Mouse (Mus musculus) erythroblast, embryonic 14.5 days (primary cell): ENCODE measurements at regions not wholly inside any gene's neighbourhood (a gene's known extent, or its start where the extent isn't known, plus 50 kb on each side); places are given as distances from the start of the nearest gene placed in this dataset.

Experiments
- H3K27me3 ChIP-seq: 2 replicates; pipeline ENCODE4 v1.6.1; 2012; ENCODE audit warnings: inconsistent platforms; ENCODE audit not compliant: control insufficient read depth
- H3K36me3 ChIP-seq: 2 replicates; pipeline ENCODE4 v1.6.1; 2012; ENCODE audit warnings: mild to moderate bottlenecking, inconsistent platforms; ENCODE audit not compliant: control insufficient read depth
- H3K4me1 ChIP-seq: 2 replicates; pipeline ENCODE4 v1.6.1; 2012; ENCODE audit warnings: inconsistent platforms; ENCODE audit not compliant: control insufficient read depth
- H3K4me3 ChIP-seq: replicated peaks from 2 replicates; pipeline ENCODE3; 2012; ENCODE audit warnings: moderate library complexity, mild to moderate bottlenecking, inconsistent platforms
- H3K9me3 ChIP-seq: 2 replicates; pipeline ENCODE4 v1.6.1; 2012; ENCODE audit warnings: low read length, inconsistent platforms, mixed read lengths; ENCODE audit not compliant: control insufficient read depth
- GATA1 ChIP-seq: IDR thresholded peaks from 2 replicates; pipeline ENCODE4 v1.6.1; 2012; ENCODE audit warnings: low read length, inconsistent platforms, mixed read lengths
- TAL1 ChIP-seq: IDR thresholded peaks from 3 replicates; pipeline ENCODE4 v1.6.1; 2012; ENCODE audit warnings: low read length, inconsistent platforms, mixed read lengths

GRCm38 (mm10) chr3:41284897-41285296, 202.1 kb upstream of the Pgrmc2 start:
- no peak for TF ChIP-seq GATA1
- TF ChIP-seq TAL1, result no peak
- Histone ChIP-seq H3K4me3 (no peak overlapping the region), H3K36me3 (no peaks in the 10 kb centered on the region), H3K9me3 (no peaks in the 10 kb centered on the region), H3K27me3 (no peaks in the 10 kb centered on the region), H3K4me1 (no peaks in the 10 kb centered on the region)

DNA sequence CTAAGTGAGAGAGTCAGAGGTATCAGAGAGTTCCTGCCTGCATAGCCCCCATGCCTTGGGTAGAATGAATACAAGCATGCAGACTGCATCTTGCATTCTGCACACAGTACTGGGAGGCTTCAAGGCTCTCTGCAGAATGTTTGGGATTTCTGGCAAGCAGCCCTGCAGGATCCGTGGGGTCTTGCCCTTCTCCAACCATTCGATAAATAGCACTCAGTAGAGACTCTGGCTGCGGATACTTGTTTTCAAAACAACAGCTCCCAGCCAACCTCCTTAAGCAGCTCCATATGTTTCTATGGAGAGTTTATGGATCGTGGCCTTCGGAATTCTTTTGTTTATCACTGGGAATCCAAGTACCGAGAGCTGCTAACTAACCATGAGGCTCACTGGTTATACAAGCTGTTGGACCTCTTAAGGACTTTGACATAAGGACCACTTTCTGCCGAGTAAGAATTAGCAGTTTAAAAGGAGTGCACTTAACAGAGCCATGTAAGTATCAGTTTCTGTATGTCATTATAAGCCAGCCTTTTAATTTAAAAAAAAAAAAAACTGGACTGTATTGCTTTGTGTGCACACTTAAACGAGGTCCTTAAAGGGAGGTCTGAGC, 199.7 kb upstream of the Pgrmc2 start:
- Histone ChIP-seq H3K36me3 (no peaks in the 10 kb centered on the region), H3K9me3 (peaks cover 3% of the 10 kb centered on the region; the same call in 1 of the 2 replicates), H3K27me3 (no peaks in the 10 kb centered on the region), H3K4me3 (no peak overlapping the region), H3K4me1 (no peaks in the 10 kb centered on the region)
- TF ChIP-seq GATA1 (no peak), TAL1 (no peak)

DNA sequence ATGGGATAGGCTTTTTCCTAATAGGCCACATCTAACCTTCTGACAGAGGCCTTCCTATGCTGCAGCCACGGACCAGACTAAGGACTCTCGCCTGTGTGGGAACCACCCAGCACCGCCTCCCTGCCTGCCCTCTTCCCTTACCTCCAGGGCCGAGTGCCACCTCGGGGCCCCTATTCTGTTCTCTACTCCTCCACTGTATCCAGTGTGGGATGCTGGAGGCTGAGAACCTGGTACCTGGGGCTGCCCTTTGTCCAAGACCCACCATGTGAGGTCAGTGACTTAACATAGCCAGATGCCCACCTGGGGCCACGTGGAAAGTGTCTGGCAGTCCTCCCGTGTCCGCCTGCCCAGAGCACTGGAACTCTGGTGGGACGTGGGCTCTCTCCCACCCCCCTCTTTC, 193.2 kb upstream of the Pgrmc2 start:
- no peaks in the 10 kb centered on the region for H3K4me1 ChIP-seq
- no peak overlapping the region for H3K4me3 ChIP-seq
- no peaks in the 10 kb centered on the region for H3K27me3 ChIP-seq
- H3K36me3 ChIP-seq, result no peaks in the 10 kb centered on the region
- TF ChIP-seq TAL1 (no peak), GATA1 (no peak)
- H3K9me3 ChIP-seq, result peaks cover 10% of the 10 kb centered on the region

GRCm38 (mm10) chr3:41268516-41268915, 185.7 kb upstream of the Pgrmc2 start:
- Histone ChIP-seq H3K9me3 (peaks cover under 1% of the 10 kb centered on the region; the same call in 1 of the 2 replicates), H3K4me3 (no peak overlapping the region), H3K36me3 (no peaks in the 10 kb centered on the region), H3K4me1 (no peaks in the 10 kb centered on the region), H3K27me3 (no peaks in the 10 kb centered on the region)
- TF ChIP-seq TAL1 (no peak), GATA1 (no peak)

GRCm38 (mm10) chr3:41266216-41266615, 183.4 kb upstream of the Pgrmc2 start:
- no peaks in the 10 kb centered on the region for H3K9me3 ChIP-seq
- H3K4me3 ChIP-seq, result no peak overlapping the region
- H3K4me1 ChIP-seq, result no peaks in the 10 kb centered on the region
- H3K27me3 ChIP-seq, result no peaks in the 10 kb centered on the region
- no peaks in the 10 kb centered on the region for H3K36me3 ChIP-seq
- no peak for TF ChIP-seq GATA1
- TF ChIP-seq TAL1, result no peak

GRCm38 (mm10) chr3:41265399-41265798, 182.6 kb upstream of the Pgrmc2 start:
- no peaks in the 10 kb centered on the region for H3K4me1 ChIP-seq
- H3K27me3 ChIP-seq, result no peaks in the 10 kb centered on the region
- H3K4me3 ChIP-seq, result no peak overlapping the region
- no peaks in the 10 kb centered on the region for H3K36me3 ChIP-seq
- H3K9me3 ChIP-seq, result no peaks in the 10 kb centered on the region
- TF ChIP-seq GATA1 (no peak), TAL1 (no peak)

DNA sequence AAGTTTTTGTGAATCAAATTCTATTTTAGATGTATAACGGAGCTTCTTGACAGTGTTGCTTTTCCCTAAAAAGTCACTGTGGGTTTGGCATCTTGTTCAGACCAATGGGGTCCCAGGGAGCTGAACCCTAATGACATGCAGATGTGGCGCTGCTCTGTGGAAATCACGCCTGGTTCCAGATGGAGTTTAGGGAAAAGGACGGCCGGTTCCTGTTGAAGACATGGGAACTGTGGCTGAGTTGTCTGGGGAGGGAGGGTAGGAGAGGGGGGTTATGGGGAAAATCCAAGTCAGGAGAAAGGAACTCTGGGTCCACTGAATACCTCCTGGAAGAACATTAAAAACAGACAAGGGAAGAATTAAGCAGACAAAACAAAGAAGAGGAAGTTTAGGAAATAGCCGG, 175.4 kb upstream of the Pgrmc2 start:
- H3K36me3 ChIP-seq, result no peaks in the 10 kb centered on the region

DNA sequence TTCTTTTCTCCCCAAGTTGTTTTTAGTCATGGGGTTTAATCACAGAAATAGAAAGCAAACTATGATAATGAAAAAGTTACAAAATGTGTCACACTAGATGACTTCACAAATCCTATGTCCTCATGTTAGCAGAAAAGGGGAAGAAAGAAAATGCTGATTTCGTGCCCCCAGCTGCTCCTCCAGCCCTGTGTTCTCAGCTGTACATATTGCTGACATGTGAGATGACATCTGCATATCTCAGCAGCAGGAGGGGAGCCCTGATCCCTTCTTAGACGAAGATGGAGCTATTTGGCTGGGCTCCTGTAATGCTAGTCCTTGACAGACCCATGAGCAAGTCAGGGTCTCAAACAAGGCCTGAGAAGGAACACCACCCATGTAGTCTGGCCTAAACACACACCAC, 162.1 kb upstream of the Pgrmc2 start:
- no peak for TF ChIP-seq TAL1
- H3K36me3 ChIP-seq, result no peaks in the 10 kb centered on the region
- no peaks in the 10 kb centered on the region for H3K4me1 ChIP-seq
- no peaks in the 10 kb centered on the region for H3K27me3 ChIP-seq
- no peaks in the 10 kb centered on the region for H3K9me3 ChIP-seq
- no peak overlapping the region for H3K4me3 ChIP-seq

More for the DNA sequence above, 175.4 kb upstream of the Pgrmc2 start:
- Histone ChIP-seq H3K4me1 (no peaks in the 10 kb centered on the region), H3K27me3 (no peaks in the 10 kb centered on the region), H3K4me3 (no peak overlapping the region), H3K9me3 (no peaks in the 10 kb centered on the region)
- TF ChIP-seq TAL1 (no peak), GATA1 (no peak)

DNA sequence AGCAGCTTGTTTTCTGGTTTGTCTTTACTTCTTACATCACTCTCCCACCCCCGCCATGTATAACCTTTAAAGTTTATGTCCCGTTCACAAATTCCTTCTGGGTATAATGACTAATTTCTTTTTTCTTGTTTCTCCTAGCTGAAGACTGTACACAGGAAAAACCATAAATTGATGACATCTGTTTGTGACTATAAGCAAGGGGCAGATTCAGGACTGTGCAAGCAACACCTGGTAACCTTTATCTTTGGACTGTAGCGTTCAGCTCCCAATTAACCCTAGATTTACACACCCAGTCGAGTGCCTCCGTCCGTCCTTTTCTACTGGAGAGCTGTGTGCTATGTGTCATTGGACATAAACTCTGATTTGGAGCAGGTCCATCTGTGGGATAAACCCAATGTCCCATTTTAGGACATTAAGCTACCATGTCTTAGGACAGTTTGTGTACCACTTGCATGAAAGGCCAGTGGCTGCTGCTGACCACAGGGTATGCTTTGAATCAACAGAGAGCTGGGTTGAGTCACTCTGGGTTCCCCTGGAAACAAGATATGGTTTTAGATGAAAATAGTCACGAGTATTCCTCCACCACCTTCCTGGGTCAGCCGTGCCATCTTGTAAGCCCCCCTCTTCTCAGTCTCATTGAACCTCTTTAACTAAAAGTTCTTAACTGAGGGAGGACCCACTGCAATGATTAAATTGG, 159.2 kb upstream of the Pgrmc2 start:
- Histone ChIP-seq H3K36me3 (no peaks in the 10 kb centered on the region), H3K9me3 (no peaks in the 10 kb centered on the region), H3K4me3 (no peak overlapping the region), H3K27me3 (no peaks in the 10 kb centered on the region), H3K4me1 (no peaks in the 10 kb centered on the region)
- no peak for TF ChIP-seq GATA1
- TF ChIP-seq TAL1, result no peak

DNA sequence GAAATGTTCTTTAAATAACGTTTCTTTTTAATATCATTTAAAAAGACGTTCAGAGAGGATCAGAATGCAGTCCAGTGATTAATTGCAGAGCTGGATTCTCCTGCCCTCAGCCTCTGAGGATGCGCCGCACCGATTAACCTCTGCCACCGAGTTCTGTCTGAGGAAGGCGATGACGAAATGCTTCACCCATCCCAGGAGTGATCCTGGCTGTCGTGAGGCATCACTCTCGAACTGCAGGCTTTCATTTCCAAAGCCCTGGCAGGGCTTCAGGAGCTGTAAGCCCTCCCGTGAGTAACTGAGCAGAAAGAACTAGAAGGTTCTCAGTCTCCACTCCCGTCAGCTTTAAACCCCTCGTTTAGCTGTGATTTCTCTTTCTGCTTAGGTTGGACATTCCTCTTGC, 157.0 kb upstream of the Pgrmc2 start:
- no peaks in the 10 kb centered on the region for H3K9me3 ChIP-seq
- TF ChIP-seq TAL1, result no peak
- no peak for TF ChIP-seq GATA1
- H3K36me3 ChIP-seq, result no peaks in the 10 kb centered on the region
- no peaks in the 10 kb centered on the region for H3K27me3 ChIP-seq
- no peaks in the 10 kb centered on the region for H3K4me1 ChIP-seq
- H3K4me3 ChIP-seq, result no peak overlapping the region
